Mouse (Mus musculus): ENCODE results near the gene Spata45. TPM values are rescaled to one million over a fixed set of nuclear protein-coding genes. Genes with fewer than 3 reads are reported as not detected.

Gene Spata45
- total RNA-seq, 2 experiments from 2014 or later: not detected

DNA sequence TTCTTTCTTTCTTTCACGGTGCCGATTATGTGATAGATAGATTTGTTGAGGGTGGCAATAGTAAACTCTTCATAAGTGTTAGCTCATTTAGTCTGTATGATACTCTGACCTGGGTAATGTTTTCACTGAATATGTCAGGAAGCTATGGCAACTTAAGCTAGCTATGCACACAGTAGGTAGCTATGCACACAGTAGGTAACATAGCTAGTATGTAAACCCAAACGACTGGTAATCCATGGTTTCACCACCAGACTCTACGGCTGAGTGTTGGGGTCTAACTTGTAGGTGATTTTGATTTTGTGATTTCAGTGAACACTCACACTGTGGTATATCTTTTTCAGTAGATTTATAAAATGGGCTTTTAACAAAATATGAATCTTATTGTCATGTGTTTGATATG lies 1.6 kb downstream of the Spata45 start:
- no peak for DNase-seq (ENCODE audit: low spot score in 2 of 2)

DNA sequence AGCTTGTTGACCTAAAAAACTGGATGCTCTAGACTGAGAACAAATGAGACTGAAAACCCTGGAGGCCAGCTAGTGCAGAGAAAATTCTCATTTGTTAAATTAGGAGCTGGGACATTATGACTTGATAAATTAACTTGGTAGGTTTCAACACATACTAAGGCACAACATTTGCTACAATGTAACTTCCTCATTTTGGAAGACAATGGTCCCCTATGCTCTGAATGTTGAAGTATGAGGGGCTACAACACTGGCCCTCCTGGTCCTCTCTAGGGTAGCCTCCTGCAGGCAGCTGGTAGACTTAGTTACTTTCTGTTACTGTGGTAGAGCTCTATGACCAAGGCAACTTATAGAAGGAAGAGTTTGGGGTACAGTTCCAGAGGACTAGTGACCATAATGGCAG lies 4.9 kb downstream of the Spata45 start:
- no peak for DNase-seq (ENCODE audit: low spot score in 2 of 2)

DNA sequence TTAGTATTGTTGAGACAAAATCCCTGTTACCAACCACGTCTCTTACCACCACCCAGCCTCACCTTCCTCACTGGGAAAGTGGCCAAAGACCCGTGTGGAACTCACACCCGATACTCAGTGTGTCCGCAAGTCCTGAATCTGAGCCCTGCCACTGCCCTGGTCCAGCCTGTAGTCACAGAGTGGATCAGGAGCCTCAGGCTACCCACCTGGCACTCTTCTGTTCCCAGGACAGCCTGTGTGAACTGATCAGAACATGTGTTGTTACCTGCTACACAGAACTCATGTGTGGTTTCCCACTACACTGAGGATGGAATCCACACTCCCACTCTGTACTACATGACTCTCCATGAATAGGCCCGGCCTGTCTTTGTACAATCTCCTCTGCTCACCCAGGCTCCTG lies 5.7 kb downstream of the Spata45 start:
- DNase-seq (ENCODE audit: low spot score in 2 of 2): no peak

DNA sequence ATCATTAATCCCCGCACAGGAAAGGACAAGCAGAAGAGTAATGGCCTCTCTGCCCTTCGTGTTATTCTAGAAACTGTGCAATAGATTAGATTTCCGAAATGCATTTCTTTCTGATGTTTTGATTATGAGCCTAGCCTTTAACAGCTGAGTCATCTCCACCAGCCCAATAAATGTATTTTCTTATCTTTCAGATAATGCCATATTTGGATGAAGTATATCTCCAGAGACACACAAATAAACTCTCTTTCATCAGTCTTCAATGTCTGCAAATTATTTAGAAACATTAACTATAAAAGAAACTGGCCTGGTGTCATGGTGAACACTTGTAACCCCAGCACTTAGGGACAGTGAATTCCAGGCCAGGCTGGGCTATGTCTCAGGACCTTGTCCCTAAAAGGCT lies 6.2 kb downstream of the Spata45 start:
- DNase-seq (ENCODE audit: low spot score in 2 of 2): no peak

DNA sequence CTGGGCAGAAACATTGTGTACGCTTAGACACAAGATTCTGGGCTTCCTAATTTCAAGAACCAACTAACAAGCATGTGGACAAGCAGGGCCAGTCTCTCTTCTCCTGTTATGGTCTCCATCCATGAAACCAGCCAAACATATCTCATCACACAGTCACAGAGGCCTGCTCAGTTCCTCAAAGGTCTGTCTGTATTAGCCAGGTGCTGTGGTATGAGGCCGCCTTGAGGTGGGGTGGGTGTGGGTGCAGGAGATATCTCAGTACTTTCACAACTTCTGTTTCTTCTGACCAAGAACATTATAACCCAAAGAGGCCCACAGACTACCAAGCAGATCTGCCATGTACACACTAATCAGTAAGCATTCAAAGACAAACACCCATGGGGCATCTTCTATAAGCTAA lies 8.8 kb downstream of the Spata45 start:
- no peak for DNase-seq (ENCODE audit: low spot score in 2 of 2)

DNA sequence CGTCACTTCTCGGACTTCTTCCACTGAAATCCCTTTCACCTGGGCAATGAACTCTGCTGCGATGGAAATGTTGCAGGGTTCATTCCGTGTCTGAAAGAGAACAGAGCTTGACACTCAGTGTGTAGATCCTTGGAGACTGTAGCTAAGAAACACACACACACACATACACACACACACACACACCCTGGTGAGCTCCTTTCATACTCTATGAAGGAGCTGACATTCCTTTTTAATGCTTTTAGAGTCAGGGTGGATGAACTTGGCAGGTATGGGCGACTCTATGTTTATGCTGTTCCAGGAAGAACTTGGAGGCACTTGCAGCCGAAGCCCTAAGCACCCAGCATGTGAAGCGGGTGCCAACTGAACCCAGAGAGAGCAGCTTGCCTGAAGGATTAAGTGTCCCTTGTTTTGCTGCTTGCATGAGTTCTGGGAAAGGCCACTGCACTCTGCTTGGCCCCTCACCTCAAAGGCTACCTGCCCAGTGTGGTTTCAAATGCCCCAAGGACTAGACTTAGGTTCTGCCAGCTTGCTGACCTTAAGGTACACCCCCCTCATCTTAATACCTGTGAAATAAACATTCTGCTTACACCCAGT lies 9.9 kb downstream of the Spata45 start:
- no peak for DNase-seq (ENCODE audit: low spot score in 2 of 2)

DNA sequence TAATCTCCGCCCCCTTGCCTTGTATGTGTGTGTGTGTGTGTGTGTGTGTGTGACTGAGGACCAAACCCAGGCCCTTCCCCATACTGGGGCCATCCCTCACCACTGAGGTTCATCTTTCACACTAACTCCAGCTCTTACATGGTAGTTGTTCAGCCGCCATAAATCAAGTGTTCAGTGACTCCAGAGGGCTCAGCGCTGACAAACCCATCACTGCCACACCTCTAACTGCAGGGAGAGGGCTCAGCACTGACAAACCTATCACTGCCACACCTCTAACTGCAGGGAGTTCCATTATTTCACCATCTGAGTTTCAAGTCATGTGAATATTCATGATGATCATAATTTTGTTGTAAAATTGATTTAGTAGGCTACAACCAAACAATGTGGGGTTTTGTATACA lies 17.1 kb downstream of the Spata45 start:
- no peak for DNase-seq (ENCODE audit: low spot score in 2 of 2)

DNA sequence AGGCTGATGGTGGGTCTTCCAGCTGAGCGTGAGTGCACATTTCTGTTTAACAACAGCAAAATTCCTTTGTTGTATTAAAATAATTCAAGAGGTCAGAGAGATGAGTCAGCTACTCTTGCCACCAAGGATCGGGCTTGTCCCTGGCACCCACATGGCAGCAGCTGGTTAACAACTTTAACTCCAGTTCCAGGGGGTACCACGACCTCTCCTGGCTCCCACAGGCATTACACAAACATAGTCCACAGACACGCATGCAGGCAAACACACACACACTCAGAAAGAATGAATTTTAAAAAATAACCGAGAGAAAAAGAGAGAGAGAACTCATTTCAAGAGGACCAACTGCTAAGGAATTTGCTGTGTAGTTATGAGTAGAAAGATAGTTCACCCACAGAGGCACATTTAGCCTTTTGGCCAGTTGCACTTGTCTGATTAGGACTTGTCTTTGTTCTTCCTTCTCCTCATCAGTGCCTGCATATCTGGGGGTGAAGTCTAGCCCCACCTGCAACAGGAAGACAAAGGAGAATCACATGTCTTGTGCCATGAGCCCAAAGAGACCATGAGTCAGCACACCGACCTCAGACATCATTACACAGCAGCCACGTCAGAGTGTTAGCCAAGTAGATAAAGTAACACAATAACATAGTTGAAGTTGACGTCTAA lies 18.6 kb downstream of the Spata45 start:
- no peak for DNase-seq (ENCODE audit: low spot score in 2 of 2)

DNA sequence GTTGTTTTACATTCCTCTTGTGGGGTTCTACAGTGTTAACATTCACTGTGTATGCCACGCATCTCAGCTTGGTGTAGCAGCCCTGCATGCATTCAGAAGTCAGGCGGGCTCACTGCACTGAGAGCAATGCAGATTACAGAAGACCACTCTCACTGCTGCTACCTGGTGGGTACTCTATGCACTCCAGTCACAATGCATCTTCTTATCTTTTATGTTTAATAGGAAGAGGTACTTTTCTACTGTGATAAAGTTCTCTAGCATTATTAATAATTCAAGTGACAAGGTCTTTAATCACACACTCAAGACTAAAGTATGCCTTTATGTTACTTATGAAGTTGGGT lies 19.1 kb downstream of the Spata45 start:
- DNase-seq (ENCODE audit: low spot score in 2 of 2): no peak

DNA sequence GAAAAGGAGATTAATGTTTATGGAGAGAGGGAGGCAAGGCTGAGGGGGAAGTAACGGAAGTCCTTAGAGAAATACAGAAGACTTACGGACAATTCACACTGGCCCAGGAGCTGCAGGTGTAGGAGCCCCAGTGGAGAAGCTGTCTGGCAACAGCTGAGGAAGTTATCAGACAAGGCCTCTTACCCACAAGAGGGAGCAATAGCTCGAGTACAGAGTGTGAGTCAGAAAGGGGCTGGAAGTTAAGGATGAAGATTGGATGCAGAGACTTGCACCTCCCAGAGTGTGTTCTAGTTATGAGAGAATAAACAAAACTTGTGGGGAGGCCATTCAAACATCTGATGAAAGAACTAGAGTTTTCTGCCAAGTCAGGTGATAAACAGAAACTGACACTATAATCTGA lies 21.0 kb downstream of the Spata45 start:
- DNase-seq (ENCODE audit: low spot score in 2 of 2): no peak

DNA sequence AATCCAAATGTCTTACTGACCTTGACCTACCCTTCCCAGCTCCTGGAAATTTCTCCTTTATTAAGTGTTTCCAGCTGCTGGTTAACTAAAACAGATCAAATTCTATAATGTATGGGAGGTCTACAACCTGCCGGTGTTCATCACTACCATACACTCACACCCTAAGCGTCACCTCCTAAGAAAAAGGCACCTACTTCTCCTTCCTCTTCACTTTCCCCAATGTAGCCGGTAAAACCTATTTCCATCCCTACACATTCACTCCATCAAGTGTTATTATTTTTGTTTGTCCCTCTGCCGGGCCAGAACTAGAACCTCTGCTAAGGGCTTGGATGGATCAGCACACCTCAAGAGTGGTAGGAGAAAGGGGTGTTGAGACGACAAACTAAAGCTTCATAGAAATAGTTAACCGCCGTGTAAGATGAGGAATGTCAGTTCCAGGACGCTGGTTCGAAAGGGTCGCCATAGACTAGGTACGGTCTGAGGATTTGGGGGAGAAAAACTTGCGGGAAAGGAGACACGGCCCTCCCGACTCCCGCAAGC lies 25.9 kb downstream of the Spata45 start:
- no peak for DNase-seq (ENCODE audit: low spot score in 2 of 2)

DNA sequence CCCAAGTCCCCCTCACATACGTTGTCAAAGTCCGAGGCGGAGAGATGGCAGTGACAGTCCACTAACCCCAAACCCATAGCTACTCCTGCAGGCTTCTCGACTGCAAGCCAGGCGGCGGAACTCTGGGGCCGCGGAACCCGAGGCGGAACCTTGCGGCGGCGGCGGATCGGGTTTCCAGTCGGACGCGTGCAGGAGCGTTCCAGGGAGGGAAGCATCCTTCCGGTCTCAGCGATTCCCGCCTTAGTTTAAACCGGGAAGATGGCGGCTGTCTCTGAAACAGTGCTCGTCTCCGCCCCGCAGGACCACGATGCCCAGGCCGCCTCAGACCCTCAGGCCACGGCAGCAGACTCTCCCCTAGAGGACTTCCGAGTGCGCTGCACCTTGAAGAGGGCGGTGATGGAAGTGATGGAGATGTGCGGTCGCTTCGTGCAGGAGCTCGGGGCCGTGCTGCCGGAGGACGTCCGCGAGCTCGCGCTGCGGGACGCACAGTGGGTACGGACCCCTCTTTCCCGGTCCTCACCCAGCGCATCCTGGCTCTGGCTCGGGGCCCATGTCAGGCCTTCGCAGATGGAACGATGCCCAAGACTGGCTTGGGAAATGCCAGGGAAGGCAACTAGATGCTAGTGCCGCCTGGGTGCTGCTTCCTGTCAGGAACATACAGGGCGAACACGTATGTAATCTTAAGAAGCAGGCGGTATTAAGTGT lies 26.5 kb downstream of the Spata45 start, which contains the start of the genes Tatdn3 and Nsl1:
Gene Tatdn3 (minus strand): TSS at position 152 of the 705 bp plus-strand sequence.
Gene Nsl1 (plus strand): TSS at position 232 of the 705 bp plus-strand sequence.
- peak; percentile 96 for DNase-seq (ENCODE audit: low spot score in 2 of 2)

DNA sequence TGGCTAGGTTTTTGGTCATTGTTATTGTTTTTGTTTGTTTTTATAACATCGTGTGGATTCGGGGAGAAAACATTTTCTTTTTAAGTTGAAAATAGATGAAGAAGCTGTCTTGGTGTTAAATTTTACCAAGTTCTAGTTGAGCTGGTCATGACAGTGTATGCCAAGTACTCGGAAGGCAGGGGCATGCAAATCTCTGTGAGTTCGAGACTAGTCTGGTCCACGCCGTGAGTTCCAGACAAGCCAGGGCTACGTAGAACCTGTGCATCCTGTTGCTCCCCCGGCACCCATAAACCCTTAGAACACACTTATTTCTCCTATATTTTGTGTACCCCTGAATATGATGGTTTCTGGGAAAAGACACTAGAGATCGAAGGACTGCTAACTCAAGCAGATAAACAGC lies 27.3 kb downstream of the Spata45 start:
- no peak for DNase-seq (ENCODE audit: low spot score in 2 of 2)

DNA sequence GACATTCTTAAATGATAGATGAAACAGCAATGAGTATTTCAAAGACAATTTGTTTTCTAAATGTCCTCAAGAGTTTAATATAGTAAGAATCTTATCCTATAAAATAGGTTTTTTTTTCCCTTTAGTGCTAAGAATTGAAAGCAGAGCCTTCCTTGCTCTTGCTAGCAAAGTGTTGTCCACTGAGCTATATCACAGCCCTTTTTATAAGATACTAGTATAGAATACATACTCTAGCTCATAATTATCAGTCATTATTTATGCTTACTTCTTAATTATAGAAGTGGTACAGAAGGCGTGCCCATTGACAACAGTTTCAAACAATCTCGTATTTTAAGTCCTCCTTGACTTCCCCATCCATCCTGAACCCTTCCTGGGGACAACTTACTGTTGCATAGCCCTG lies 28.1 kb downstream of the Spata45 start:
- no peak for DNase-seq (ENCODE audit: low spot score in 2 of 2)

DNA sequence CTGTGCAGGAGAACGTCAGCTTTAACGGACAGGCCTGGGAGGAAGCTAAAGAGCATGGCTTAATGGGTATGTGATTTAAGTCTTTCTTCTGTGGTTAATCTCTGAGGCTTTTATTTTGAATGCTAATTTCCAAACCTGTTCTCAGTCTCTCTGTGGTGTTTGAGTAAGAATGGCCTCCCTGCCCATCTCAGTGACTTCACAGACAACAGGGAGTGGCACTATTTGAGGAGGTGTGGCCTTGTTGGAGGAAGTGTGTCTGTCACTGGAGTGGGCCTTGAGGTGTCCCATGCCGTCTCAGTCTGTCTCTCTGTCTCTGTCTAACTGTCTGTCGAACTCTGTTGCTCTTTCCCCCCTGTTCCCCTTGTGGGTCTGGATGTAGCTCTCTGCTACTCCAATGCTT lies 28.7 kb downstream of the Spata45 start:
- DNase-seq (ENCODE audit: low spot score in 2 of 2): no peak

DNA sequence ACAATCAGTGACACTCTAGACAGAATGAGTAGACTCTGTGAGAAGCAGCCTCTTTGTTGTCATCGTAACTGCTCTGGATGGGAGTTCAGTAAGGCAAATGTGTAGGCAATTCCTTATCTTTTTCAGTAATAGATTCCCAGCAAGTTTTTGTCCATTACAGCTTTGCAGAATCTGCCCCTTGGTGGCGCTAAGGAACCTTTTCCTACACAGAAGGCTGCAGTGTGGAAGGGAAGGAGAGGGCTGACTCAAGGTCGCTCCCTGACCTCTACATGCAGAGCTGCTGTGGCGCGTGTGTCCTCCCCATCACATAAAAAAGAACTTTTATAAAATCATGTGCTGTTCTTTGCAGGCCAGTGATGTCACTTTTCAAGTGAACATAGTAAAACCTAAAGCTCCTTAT lies 31.9 kb downstream of the Spata45 start:
- DNase-seq (ENCODE audit: low spot score in 2 of 2): no peak

DNA sequence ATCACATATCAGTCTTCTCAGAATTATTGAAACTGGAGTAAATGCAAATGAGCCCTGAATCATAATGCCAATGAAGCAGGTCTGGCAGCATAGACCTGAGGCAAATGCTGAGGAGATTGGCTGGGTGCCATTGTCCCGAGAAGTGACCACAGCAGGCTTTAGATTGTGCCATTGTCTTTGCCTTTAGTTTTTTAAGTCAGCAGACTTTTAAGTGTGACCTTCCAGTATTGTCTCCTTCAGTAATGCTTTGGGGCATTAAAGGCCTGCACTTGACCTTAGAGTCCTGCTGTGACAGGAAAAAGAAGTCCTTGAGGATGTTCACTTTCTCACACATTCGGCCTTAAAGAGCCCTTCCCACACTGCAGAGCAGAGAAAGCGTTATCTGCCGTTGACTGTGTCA lies 33.8 kb downstream of the Spata45 start:
- DNase-seq (ENCODE audit: low spot score in 2 of 2): no peak

DNA sequence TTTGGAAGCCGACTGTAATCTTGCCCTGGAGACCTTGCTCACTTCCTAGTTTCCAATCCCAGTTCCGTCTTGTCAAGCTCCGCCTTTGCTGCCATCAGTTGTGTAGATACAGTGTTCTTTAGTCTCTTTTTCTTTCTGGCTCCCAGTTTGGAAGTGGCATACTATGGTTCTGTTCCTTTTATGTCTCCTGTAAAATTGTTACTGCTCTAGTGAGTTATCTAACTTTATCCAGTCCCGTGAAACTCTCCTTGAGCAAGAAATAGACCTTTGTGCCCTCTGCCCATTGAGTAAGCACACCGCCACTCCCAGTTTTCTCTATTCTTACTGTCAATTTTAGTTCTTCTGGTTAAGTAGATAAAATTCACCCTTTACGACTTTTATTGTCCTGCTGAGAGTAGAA lies 35.2 kb downstream of the Spata45 start:
- DNase-seq (ENCODE audit: low spot score in 2 of 2): no peak

DNA sequence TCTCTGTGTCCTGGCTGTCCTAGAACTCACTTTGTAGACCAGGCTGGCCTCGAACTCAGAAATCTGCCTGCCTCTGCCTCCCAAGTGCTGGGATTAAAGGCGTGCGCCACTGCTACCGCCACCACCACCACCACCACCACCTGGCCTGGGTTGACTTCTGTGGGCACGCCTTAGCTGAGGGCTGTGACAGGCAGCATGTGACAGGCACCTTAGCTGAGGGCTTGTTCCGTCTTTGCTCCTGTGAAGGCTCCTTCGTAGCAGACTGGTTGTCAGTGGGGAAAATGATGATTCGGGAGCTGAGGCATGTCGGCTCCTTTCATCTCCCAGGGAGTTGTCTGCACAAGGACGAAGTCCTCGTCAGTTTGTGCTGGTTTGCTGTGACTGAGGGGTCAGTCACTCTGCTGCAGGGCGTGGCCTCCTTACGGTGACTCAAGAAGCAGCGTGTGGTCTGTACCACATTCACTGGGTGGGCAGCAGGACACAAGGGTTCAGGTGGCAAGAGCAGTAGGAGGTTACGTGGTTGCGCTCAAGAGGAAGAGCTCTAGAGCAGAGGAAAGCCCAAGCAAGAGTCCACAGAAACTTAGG lies 36.0 kb downstream of the Spata45 start:
- DNase-seq (ENCODE audit: low spot score in 2 of 2): peak in 1 of 2 experiments; percentile 9

DNA sequence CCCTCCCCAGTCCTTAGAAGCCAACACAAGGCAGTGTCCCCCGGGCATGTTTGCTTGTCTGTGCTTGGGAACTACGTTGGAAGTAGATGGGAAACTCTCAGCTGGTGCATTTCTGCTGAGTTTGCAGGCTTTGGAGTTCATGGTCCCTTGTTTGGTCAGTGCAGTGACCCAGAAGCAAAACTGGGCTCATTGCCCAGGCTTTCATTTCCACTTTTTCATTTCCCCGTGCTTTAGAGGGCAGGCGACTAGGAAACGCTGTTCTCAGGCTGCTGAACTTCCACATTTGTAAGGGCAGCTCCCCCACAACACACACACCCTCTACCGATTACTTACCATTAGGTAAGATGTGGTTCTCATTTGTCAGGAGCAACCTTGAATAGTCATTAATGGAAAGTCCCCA lies 36.6 kb downstream of the Spata45 start:
- DNase-seq (ENCODE audit: low spot score in 2 of 2): peak in 1 of 2 experiments; percentile 36

DNA sequence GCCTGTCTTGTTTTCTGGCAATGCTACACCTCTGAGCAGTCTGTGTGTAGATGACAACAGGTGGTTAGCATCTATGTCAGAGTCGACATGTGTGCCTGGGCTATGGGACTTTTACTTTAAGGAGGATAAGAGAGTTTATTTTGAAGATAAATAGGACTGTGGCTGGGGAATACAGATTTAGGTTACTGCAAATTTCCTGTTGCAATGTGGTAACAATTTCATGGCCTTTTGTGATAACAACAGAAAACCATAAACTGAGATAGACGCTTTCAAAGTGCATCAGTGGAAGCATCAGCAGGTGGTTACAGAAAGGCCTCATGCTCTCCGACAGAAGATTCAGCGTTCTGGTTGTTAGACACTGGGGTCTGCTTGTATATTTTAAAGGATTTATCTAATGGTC lies 37.0 kb downstream of the Spata45 start:
- no peak for DNase-seq (ENCODE audit: low spot score in 2 of 2)
